Mouse (Mus musculus) ES-Bruce4 (cell line): ENCODE data around the gene Ctnnd2.

Source experiments
- CTCF ChIP-seq: IDR thresholded peaks from one replicate; pipeline ENCODE4 v1.8.1; 2011; ENCODE audit warnings: low read depth, low read length
- EP300 ChIP-seq: IDR thresholded peaks from 2 replicates; pipeline ENCODE4 v1.6.1; 2011; ENCODE audit warnings: low read depth, low read length; ENCODE audit not compliant: insufficient read depth
- POLR2A ChIP-seq: IDR thresholded peaks from one replicate; pipeline ENCODE4 v1.8.1; 2011; ENCODE audit warnings: low read length; ENCODE audit not compliant: insufficient read depth

DNA sequence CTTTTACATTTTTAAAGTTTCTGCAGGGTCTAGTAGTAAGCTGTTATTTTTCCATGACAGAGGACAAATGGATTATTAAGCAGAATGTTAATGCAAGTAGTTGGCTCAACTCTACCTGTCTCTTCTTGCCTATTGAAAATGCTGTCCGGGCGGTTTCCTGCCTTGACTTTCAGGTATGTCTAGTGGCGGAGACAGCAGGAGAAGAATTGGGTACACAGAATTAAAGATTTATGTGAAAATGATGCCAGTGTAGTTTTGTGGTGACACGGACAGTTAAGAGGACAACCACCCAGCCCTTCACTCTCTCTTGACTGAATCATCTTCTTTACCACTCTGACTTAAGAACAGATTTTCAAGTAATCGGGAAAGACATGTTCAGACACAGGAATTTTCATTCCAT lies 173.4 kb downstream of the Ctnnd2 start:
- TF ChIP-seq POLR2A (no peak), CTCF (no peak), EP300 (no peak)
